Mouse (Mus musculus): Measurements from ENCODE around the gene Pklr.

The Pklr gene

GRCm38 (mm10) chr3:89165268-89165870 lies 29.4 kb downstream of the Pklr start:
- WGBS: 16% methylated on average over 12 of the region's 12 CpGs

- WGBS: 90% methylated on average over 19 of the region's 19 CpGs
Observed at GRCm38 (mm10) chr3:89166945-89167344, 31.0 kb downstream of the Pklr start.

- WGBS: 92% methylated on average over 11 of the region's 11 CpGs
Observed at GRCm38 (mm10) chr3:89174844-89175243, 38.9 kb downstream of the Pklr start.

- 91% methylated on average over 10 of the region's 10 CpGs for WGBS
Observed at GRCm38 (mm10) chr3:89175544-89175943, 39.6 kb downstream of the Pklr start.

GRCm38 (mm10) chr3:89176421-89176820 lies 40.5 kb downstream of the Pklr start:
- 85% methylated on average over 7 of the region's 7 CpGs for WGBS

- 0% methylated on average over 43 of the region's 43 CpGs for WGBS
Observed at GRCm38 (mm10) chr3:89177242-89178106, 41.5 kb downstream of the Pklr start, which contains the start of gene Scamp3. Scamp3 (plus strand) TSS chr3:89177473.

- 5% methylated on average over 6 of the region's 6 CpGs for WGBS
Observed at GRCm38 (mm10) chr3:89178107-89178385, 42.1 kb downstream of the Pklr start.

- WGBS: 89% methylated on average over 11 of the region's 11 CpGs
Observed at GRCm38 (mm10) chr3:89179056-89179455, 43.1 kb downstream of the Pklr start.

GRCm38 (mm10) chr3:89181749-89182500 lies 46.0 kb downstream of the Pklr start:
- WGBS: 92% methylated on average over 27 of the region's 27 CpGs

- WGBS: 42% methylated on average over 7 of the region's 7 CpGs
Observed at GRCm38 (mm10) chr3:89182531-89183057, 46.7 kb downstream of the Pklr start.

- 6% methylated on average over 39 of the region's 39 CpGs for WGBS
Observed at GRCm38 (mm10) chr3:89183058-89183958, 47.4 kb downstream of the Pklr start, which contains the start of gene Fam189b. Fam189b (plus strand) TSS chr3:89183143.

- 23% methylated on average over 6 of the region's 6 CpGs for WGBS
Observed at GRCm38 (mm10) chr3:89183959-89184315, 48.0 kb downstream of the Pklr start.

- WGBS: 58% methylated on average over 23 of the region's 23 CpGs
Observed at GRCm38 (mm10) chr3:89187197-89187596, 51.3 kb downstream of the Pklr start.

- WGBS: 68% methylated on average over 18 of the region's 18 CpGs
Observed at GRCm38 (mm10) chr3:89187690-89188477, 51.9 kb downstream of the Pklr start.

GRCm38 (mm10) chr3:89188478-89188875 lies 52.5 kb downstream of the Pklr start:
- WGBS: 64% methylated on average over 12 of the region's 12 CpGs

- 80% methylated on average over 8 of the region's 8 CpGs for WGBS
Observed at GRCm38 (mm10) chr3:89190436-89190835, 54.5 kb downstream of the Pklr start.

- 76% methylated on average over 1 of the region's 1 CpGs for WGBS
Observed at GRCm38 (mm10) chr3:89193351-89193750, 57.4 kb downstream of the Pklr start.

GRCm38 (mm10) chr3:89193853-89194252 lies 57.9 kb downstream of the Pklr start:
- 96% methylated on average over 2 of the region's 2 CpGs for WGBS

All from cerebral cortex, adult 2 months (tissue).